Mouse (Mus musculus) stomach, postnatal 0 days (tissue): Measurements from ENCODE around the gene Tbx15.

Experiments
- CTCF ChIP-seq: IDR thresholded peaks from 2 replicates; pipeline ENCODE4 v1.5.1; 2016; ENCODE audit warnings: antibody characterized with exemption, low read depth, mild to moderate bottlenecking, moderate library complexity
- EP300 ChIP-seq: optimal IDR thresholded peaks from 2 replicates; pipeline ENCODE3; 2016; ENCODE audit warnings: antibody characterized with exemption

- TF ChIP-seq CTCF: no peak
- TF ChIP-seq EP300: no peak
Observed at GRCm38 (mm10) chr3:99292531-99292931, 52.4 kb downstream of the Tbx15 start.
